ENCODE assay signal across 17 mouse cellular contexts in genomic region chr10:85186499-85186794, GRCm38 (mm10). TPM values are rescaled to one million over a fixed set of nuclear protein-coding genes. Genes with fewer than 3 reads are reported as not detected.
DNase-seq lines count a peak whose midpoint lies in the region; ATAC-seq and TF ChIP-seq lines count a peak whose summit lies in the region.
"Had no signal": no experiment of that assay in that cellular context is flagged by ENCODE, and none has a peak within 500 bp of the region (broad histone marks: within the 10 kb centered on the region; RNA-seq: fewer than 3 reads in every experiment).

No protein-coding gene starts in this region.

- no peaks in the 10 kb centered on the region for H3K27me3 ChIP-seq in forebrain, postnatal 0 days (ENCODE audit: insufficient read depth, low read length)
- no peaks in the 10 kb centered on the region for H3K27me3 ChIP-seq in forebrain, embryonic 12.5 days
- H3K27me3 ChIP-seq in C2C12 (ENCODE audit: control insufficient read depth, insufficient read depth, insufficient read length) (no peaks in the 10 kb centered on the region), CH12.LX (replicated peaks) (no peaks in the 10 kb centered on the region)
- no peaks in the 10 kb centered on the region for H3K27me3 ChIP-seq in midbrain, embryonic 16.5 days (ENCODE audit: control insufficient read depth, insufficient read depth, low read depth, low read length)
- H3K27me3 ChIP-seq: limb, embryonic 15.5 days; midbrain, embryonic 15.5 days; neural tube, embryonic 12.5 days had no signal

- in situ Hi-C loops in CH12.LX (cut with MboI; ENCODE audit: low pct_ligation_motif_present, low pct_unique_long_range_greater_than_20kb, low sequenced_read_pairs): no loop called here

- no peaks in the 10 kb centered on the region for H3K36me3 ChIP-seq in forebrain, postnatal 0 days (ENCODE audit: insufficient read depth)
- H3K36me3 ChIP-seq in forebrain, embryonic 12.5 days (replicated peaks): no peaks in the 10 kb centered on the region
- no peaks in the 10 kb centered on the region for H3K36me3 ChIP-seq in C2C12 (ENCODE audit: control insufficient read depth, insufficient read depth)
- peaks cover 2 to 6% of the 10 kb centered on the region in 2 experiments for H3K36me3 ChIP-seq in CH12.LX (replicated peaks in 1 of 2; ENCODE audit: control insufficient read depth in 1 of 2, insufficient read depth in 1 of 2, low read length in 1 of 2)
- no peaks in the 10 kb centered on the region for H3K36me3 ChIP-seq in midbrain, embryonic 16.5 days (ENCODE audit: control insufficient read depth, insufficient read depth, low read length)
- H3K36me3 ChIP-seq: hindbrain, embryonic 10.5 days; limb, embryonic 15.5 days; midbrain, embryonic 15.5 days; neural tube, embryonic 12.5 days had no signal

- WGBS in forebrain, postnatal 0 days: 90% methylated on average over 2 of the region's 2 CpGs
- 94% methylated on average over 2 of the region's 2 CpGs for WGBS in forebrain, embryonic 12.5 days
- WGBS in midbrain, embryonic 16.5 days: 92% methylated on average over 2 of the region's 2 CpGs

- no peak overlapping the region for H3ac ChIP-seq in C2C12 (ENCODE audit: control insufficient read depth, insufficient read length, low read depth)

- no peaks in the 10 kb centered on the region for H3K79me2 ChIP-seq in C2C12 (ENCODE audit: control insufficient read depth, insufficient read depth)
- H3K79me2 ChIP-seq in CH12.LX (replicated peaks; ENCODE audit: control insufficient read depth, extremely low read depth, insufficient read depth, poor library complexity, severe bottlenecking): no peaks in the 10 kb centered on the region; the same call in 1 of the 2 replicates

- H3K9ac ChIP-seq in forebrain, postnatal 0 days: no peak overlapping the region
- no peak overlapping the region for H3K9ac ChIP-seq in forebrain, embryonic 12.5 days
- no peak overlapping the region for H3K9ac ChIP-seq in CH12.LX (ENCODE audit: insufficient read depth, low read depth)
- no peak overlapping the region for H3K9ac ChIP-seq in midbrain, embryonic 16.5 days (ENCODE audit: low read depth, low read length)
- H3K9ac ChIP-seq: limb, embryonic 15.5 days; midbrain, embryonic 15.5 days; neural tube, embryonic 12.5 days had no signal

- H3K4me1 ChIP-seq in forebrain, postnatal 0 days (ENCODE audit: insufficient read depth): no peaks in the 10 kb centered on the region
- H3K4me1 ChIP-seq in forebrain, embryonic 12.5 days: peaks cover 10% of the 10 kb centered on the region
- H3K4me1 ChIP-seq in CH12.LX (ENCODE audit: control insufficient read depth in 1 of 2, insufficient read depth in 2 of 2): peaks cover 0 to 32% of the 10 kb centered on the region in 2 experiments; a peak in 2 of 4 replicates
- H3K4me1 ChIP-seq in midbrain, embryonic 16.5 days (ENCODE audit: control insufficient read depth, insufficient read depth, low read length): peaks cover 17% of the 10 kb centered on the region

- H3K79me3 ChIP-seq in C2C12 (ENCODE audit: low read depth): no peaks in the 10 kb centered on the region

- TF ChIP-seq EP300 in CH12.LX (IDR thresholded peaks at IDR 0.05; ENCODE audit: low read length): no peak

- no peak for ATAC-seq in forebrain, postnatal 0 days
- ATAC-seq in forebrain, embryonic 12.5 days (ENCODE audit: low FRiP score): no peak
- ATAC-seq in midbrain, embryonic 16.5 days: no peak
- ATAC-seq: activated CD4-positive, CD25-positive, alpha-beta regulatory T cell, adult 4 months; intestine, embryonic 16.5 days; midbrain, embryonic 15.5 days; Patski had no signal

- H3K27ac ChIP-seq in forebrain, postnatal 0 days (ENCODE audit: low read depth, low read length): no peak overlapping the region
- no peak overlapping the region for H3K27ac ChIP-seq in forebrain, embryonic 12.5 days
- H3K27ac ChIP-seq in CH12.LX (ENCODE audit: insufficient read depth, low read depth): no peak overlapping the region
- no peak overlapping the region for H3K27ac ChIP-seq in midbrain, embryonic 16.5 days (ENCODE audit: low read length)
- H3K27ac ChIP-seq: limb, embryonic 15.5 days; midbrain, embryonic 15.5 days; neural tube, embryonic 12.5 days had no signal

- H3K4me3 ChIP-seq in forebrain, postnatal 0 days (ENCODE audit: low read depth, low read length): no peak overlapping the region
- H3K4me3 ChIP-seq in forebrain, embryonic 12.5 days (replicated peaks): no peak overlapping the region
- H3K4me3 ChIP-seq in C2C12 (ENCODE audit: insufficient read depth, poor library complexity, severe bottlenecking): no peak overlapping the region
- no peak overlapping the region for H3K4me3 ChIP-seq in CH12.LX (replicated peaks in 1 of 3; ENCODE audit: low read depth in 2 of 3, low read length in 2 of 3, poor library complexity in 1 of 3)
- H3K4me3 ChIP-seq in midbrain, embryonic 16.5 days (ENCODE audit: low read depth, low read length): no peak overlapping the region
- H3K4me3 ChIP-seq: neural tube, embryonic 12.5 days had no signal

- no peak for TF ChIP-seq POLR2A in CH12.LX (IDR thresholded peaks at IDR 0.05; ENCODE audit: low read depth, low read length)

- 0 out of 2 replicates have a peak, but pooled peaks have one; percentile 8 for TF ChIP-seq CTCF in forebrain, postnatal 0 days (IDR thresholded peaks at IDR 0.05; ENCODE audit: low read depth)
- TF ChIP-seq CTCF in C2C12 (IDR thresholded peaks at IDR 0.05; ENCODE audit: control insufficient read depth, insufficient read depth, insufficient read length) (no peak), CH12.LX (conservative IDR thresholded peaks at IDR 0.05 in 1 of 2, IDR thresholded peaks at IDR 0.05 in 1 of 2; ENCODE audit: low read depth in 2 of 2, low read length in 2 of 2) (no peak)

- no peak for TF ChIP-seq RAD21 in CH12.LX (IDR thresholded peaks at IDR 0.05; ENCODE audit: low read depth, low read length)

- no peaks in the 10 kb centered on the region for H3K9me3 ChIP-seq in forebrain, postnatal 0 days (ENCODE audit: low read length)
- no peaks in the 10 kb centered on the region for H3K9me3 ChIP-seq in forebrain, embryonic 12.5 days
- no peaks in the 10 kb centered on the region for H3K9me3 ChIP-seq in CH12.LX (replicated peaks; ENCODE audit: low read length)
- no peaks in the 10 kb centered on the region for H3K9me3 ChIP-seq in midbrain, embryonic 16.5 days (replicated peaks; ENCODE audit: control insufficient read depth, low read length, poor library complexity, severe bottlenecking)
- H3K9me3 ChIP-seq: hindbrain, embryonic 10.5 days; limb, embryonic 15.5 days; midbrain, embryonic 15.5 days; neural tube, embryonic 12.5 days had no signal

- dilution Hi-C loops in CH12.LX (cut with MboI; ENCODE audit: extremely low pct_ligation_motif_present, extremely low pct_unique_long_range_greater_than_20kb, low sequenced_read_pairs): no loop called here

- no peak overlapping the region for H3K4me2 ChIP-seq in forebrain, postnatal 0 days (ENCODE audit: low read depth)
- H3K4me2 ChIP-seq in forebrain, embryonic 12.5 days: no peak overlapping the region
- no peak overlapping the region for H3K4me2 ChIP-seq in CH12.LX (ENCODE audit: insufficient read depth, low read depth, poor library complexity, severe bottlenecking)
- no peak overlapping the region for H3K4me2 ChIP-seq in midbrain, embryonic 16.5 days (ENCODE audit: low read length)

- DNase-seq in forebrain, postnatal 0 days: no peak
- DNase-seq in CH12.LX (ENCODE audit: extremely low read depth): peak; percentile 38
- peak; percentile 41 to 42 for DNase-seq in thymus, postnatal 10 days (ENCODE audit: low spot score in 2 of 2)
- DNase-seq in embryo, embryonic 10.5 days (ENCODE audit: low spot score): no peak
- DNase-seq: adrenal gland, postnatal 14 days; gastrocnemius, postnatal 14 days; right cerebral cortex, postnatal 14 days had no signal

TF ChIP-seq in C2C12, 6 proteins besides CTCF, POLR2A, EP300 and RAD21:
- TF ChIP-seq MAX (IDR thresholded peaks at IDR 0.05): no peak
- TF ChIP-seq MYOD1 (IDR thresholded peaks at IDR 0.05; ENCODE audit: control insufficient read depth, insufficient read length, low read depth): peak; percentile 13

TF ChIP-seq in CH12.LX, 34 proteins besides CTCF, POLR2A, EP300 and RAD21 (continues in another document):
- TF ChIP-seq CHD1 (IDR thresholded peaks at IDR 0.05; ENCODE audit: low read depth, low read length) (no peak), ELF1 (IDR thresholded peaks at IDR 0.05; ENCODE audit: low read depth, low read length) (no peak), JUND (conservative IDR thresholded peaks at IDR 0.05; ENCODE audit: low read depth, low read length) (no peak), MAX (IDR thresholded peaks at IDR 0.05; ENCODE audit: low read length) (no peak), JUN (IDR thresholded peaks at IDR 0.05; ENCODE audit: insufficient read depth, low read depth, low read length) (no peak), HCFC1 (IDR thresholded peaks at IDR 0.05; ENCODE audit: low read depth, low read length) (no peak), POLR2AphosphoS2 (IDR thresholded peaks at IDR 0.05; ENCODE audit: low read depth, low read length) (no peak), ZMIZ1 (IDR thresholded peaks at IDR 0.05; ENCODE audit: low read depth, low read length) (no peak), USF2 (conservative IDR thresholded peaks at IDR 0.05; ENCODE audit: low read depth, low read length) (no peak), GABPA (IDR thresholded peaks at IDR 0.05; ENCODE audit: insufficient replicate concordance, low read depth, low read length) (no peak), MYC (IDR thresholded peaks at IDR 0.05; ENCODE audit: low read depth, low read length) (no peak), UBTF (IDR thresholded peaks at IDR 0.05; ENCODE audit: low read depth, low read length) (no peak)

RNA-seq across cellular contexts. Expression of gene Cry1, which starts 1.6 kb away (rescaled TPM):
- total RNA-seq in forebrain, postnatal 0 days (2014; rRNA removed): 22.7 and 24.3 TPM in 2 replicates
- 23.3 and 29.7 TPM in 2 replicates for polyA plus RNA-seq in forebrain, postnatal 0 days (2015; fragmentation: Nextera tagmentation; extraction: Ambion mirVana)
- 36.0 and 37.4 TPM in 2 replicates for polyA plus RNA-seq in forebrain, embryonic 12.5 days (2016; fragmentation: Nextera tagmentation; extraction: Ambion mirVana)
- 6.5 TPM for polyA plus RNA-seq in C2C12 (2012; fragmentation: generic; extraction: Trizol)
- 16.3 and 16.5 TPM in 2 replicates for total RNA-seq in CH12.LX (2012; rRNA removed)
- 17.1 and 19.6 TPM in 2 replicates for total RNA-seq in CH12.LX (2014; rRNA removed)
- 19.1 and 19.8 TPM in 2 replicates for polyA plus RNA-seq in CH12.LX (2012; ENCODE audit: insufficient read length, low read depth)
- 41.8 and 43.5 TPM in 2 replicates for polyA plus RNA-seq in midbrain, embryonic 16.5 days (2015; fragmentation: Nextera tagmentation; extraction: Ambion mirVana)

RNA-seq across cellular contexts. Expression of gene Mterf2, which starts 58.6 kb away (rescaled TPM):
- 23.6 and 29.0 TPM in 2 replicates for total RNA-seq in forebrain, postnatal 0 days (2014; rRNA removed)
- 18.7 and 20.3 TPM in 2 replicates for polyA plus RNA-seq in forebrain, postnatal 0 days (2015; fragmentation: Nextera tagmentation; extraction: Ambion mirVana)
- 26.1 and 30.0 TPM in 2 replicates for polyA plus RNA-seq in forebrain, embryonic 12.5 days (2016; fragmentation: Nextera tagmentation; extraction: Ambion mirVana)
- 2.8 TPM for polyA plus RNA-seq in C2C12 (2012; fragmentation: generic; extraction: Trizol)
- total RNA-seq in CH12.LX (2012; rRNA removed): 9.7 and 11.2 TPM in 2 replicates
- total RNA-seq in CH12.LX (2014; rRNA removed): 32.0 and 34.0 TPM in 2 replicates
- polyA plus RNA-seq in CH12.LX (2012; ENCODE audit: insufficient read length, low read depth): 10.7 and 18.4 TPM in 2 replicates
- polyA plus RNA-seq in midbrain, embryonic 16.5 days (2015; fragmentation: Nextera tagmentation; extraction: Ambion mirVana): 25.1 and 27.7 TPM in 2 replicates

Comparison
In these comparisons a context has a peak if more than half of its experiments do, and no peak if none do; other contexts are left out.
1. DNase-seq: peak in CH12.LX (single experiment) and thymus, postnatal 10 days (2 of 2); none in forebrain, postnatal 0 days (single experiment) and embryo, embryonic 10.5 days (single experiment).